Mouse (Mus musculus) macrophage (primary cell): Measurements from ENCODE around the gene Atn1. TPM values are rescaled to one million over a fixed set of nuclear protein-coding genes. Genes with fewer than 3 reads are reported as not detected.
A peak's percentile ranks its signal among the peaks of the same experiment; 100 is the strongest.
"Not testable (repeated sequence)": the region's sequence is repeated elsewhere in the genome, so short reads cannot be mapped to it uniquely, and the experiment has no call there.

Experiments
- H3K27ac ChIP-seq: fragments of 350-480 bp; formaldehyde crosslinking; 2 replicates; pipeline ENCODE4 v1.9.0; 2021
- H3K36me3 ChIP-seq: fragments of 350-480 bp; formaldehyde crosslinking; 2 replicates; pipeline ENCODE4 v1.9.0; 2021; ENCODE audit errors: inconsistent target
- H3K4me3 ChIP-seq: fragments of 350-480 bp; formaldehyde crosslinking; 2 replicates; pipeline ENCODE4 v1.9.0; 2021; ENCODE audit errors: inconsistent target
- H3K79me2 ChIP-seq: fragments of 350-480 bp; formaldehyde crosslinking; 2 replicates; pipeline ENCODE4 v1.9.0; 2021; ENCODE audit errors: inconsistent target
- WGBS: methylation state at CpG from one replicate; pipeline ENCODE4 v1.1.7; 2026; ENCODE audit warnings: inconsistent platforms; ENCODE audit not compliant: missing documents; 5-methylcytosine and 5-hydroxymethylcytosine counted together
- polyA plus RNA-seq: library from polyadenylated mRNA; stranded (reverse); fragments of 250-400 nt; gene quantifications from 3 replicates; pipeline ENCODE4 v1.2.4, GENCODE M21; 2018; ENCODE audit warnings: inconsistent platforms
- total RNA-seq, 78 experiments: library from RNA; depleted of rRNA; stranded (reverse); fragments of 250-400 nt; gene quantifications; 1 replicate in 9 of 78; 2 replicates in 24 of 78; 3 replicates in 43 of 78; 4 replicates in 2 of 78; pipeline ENCODE4 v1.2.4; 2018; ENCODE audit warnings: inconsistent platforms in 56 of 78

Atn1 gene
- total RNA-seq (2018; cell fraction: chromatin; rRNA removed): 10 to 100 TPM in 25 of 26 experiments, 1 to 10 TPM in 1; 6.9 to 45.0 (median 27.8) TPM
- total RNA-seq (2018; cell fraction: cytosol; rRNA removed): 10 to 100 TPM; 20.9 to 33.9 (median 27.3) TPM
- 10 to 100 TPM; 13.0 to 48.5 (median 23.3) TPM for total RNA-seq (2018; cell fraction: nucleus; rRNA removed)
- 17.0 to 35.6 TPM (median 21.7 TPM) in 3 replicates for polyA plus RNA-seq

- Histone ChIP-seq H3K79me2 (peaks cover 48% of the 10 kb centered on the region; the same call in 1 of the 2 replicates), H3K4me3 (peak within 1 kb of the TSS; percentile 44), H3K27ac (no peak within 1 kb of the TSS), H3K36me3 (no peaks in the 10 kb centered on the region)
- 2% methylated on average over 54 of the region's 100 CpGs for WGBS
These were observed at the start of gene Atn1, which contains the start of gene Gm45234 for GRCm38 (mm10) chr6:124755831-124756595. Gene Atn1 (minus strand): TSS chr6:124756524. Gene Gm45234 (minus strand): TSS chr6:124756021.

GRCm38 (mm10) chr6:124805341-124806321 is 49.3 kb upstream of the Atn1 start:
- Histone ChIP-seq H3K4me3 (peak overlapping the region; percentile 44), H3K79me2 (peaks cover 22% of the 10 kb centered on the region), H3K36me3 (no peaks in the 10 kb centered on the region; the same call in 1 of the 2 replicates), H3K27ac (peak overlapping the region; percentile 95)
- WGBS: under 1% methylated on average over 33 of the region's 34 CpGs

- H3K79me2 ChIP-seq: peaks cover 9% of the 10 kb centered on the region; the same call in 1 of the 2 replicates
- no peaks in the 10 kb centered on the region for H3K36me3 ChIP-seq
- WGBS: 90% methylated on average over 3 of the region's 3 CpGs
- H3K27ac ChIP-seq: peak overlapping the region; percentile 95
- peak overlapping the region; percentile 44 for H3K4me3 ChIP-seq
These were observed 48.0 kb upstream of the Atn1 start for GRCm38 (mm10) chr6:124804341-124804740.

- H3K36me3 ChIP-seq, H3K79me2 ChIP-seq, H3K4me3 ChIP-seq, H3K27ac ChIP-seq: not testable (repeated sequence)
- 96% methylated on average over 4 of the region's 4 CpGs for WGBS
These were observed 47.4 kb upstream of the Atn1 start for GRCm38 (mm10) chr6:124803691-124804090.

- WGBS: 97% methylated on average over 3 of the region's 3 CpGs
- peaks cover 4% of the 10 kb centered on the region; the same call in 1 of the 2 replicates for H3K79me2 ChIP-seq
- H3K4me3 ChIP-seq: no peak overlapping the region
- no peak overlapping the region for H3K27ac ChIP-seq
- no peaks in the 10 kb centered on the region for H3K36me3 ChIP-seq
These were observed 46.7 kb upstream of the Atn1 start for GRCm38 (mm10) chr6:124803061-124803460.

- not testable (repeated sequence) for H3K36me3 ChIP-seq, H3K27ac ChIP-seq, H3K79me2 ChIP-seq, H3K4me3 ChIP-seq
- WGBS: 58% methylated on average over 4 of the region's 9 CpGs
These were observed 46.1 kb upstream of the Atn1 start for GRCm38 (mm10) chr6:124802400-124802799.

GRCm38 (mm10) chr6:124796200-124796599 is 39.9 kb upstream of the Atn1 start:
- Histone ChIP-seq H3K79me2 (no peaks in the 10 kb centered on the region), H3K36me3 (no peaks in the 10 kb centered on the region), H3K4me3 (no peak overlapping the region), H3K27ac (no peak overlapping the region)
- 90% methylated on average over 2 of the region's 2 CpGs for WGBS

- Histone ChIP-seq H3K4me3 (no peak overlapping the region), H3K27ac (no peak overlapping the region), H3K36me3 (no peaks in the 10 kb centered on the region), H3K79me2 (no peaks in the 10 kb centered on the region)
- WGBS: 94% methylated on average over 4 of the region's 4 CpGs
These were observed 39.5 kb upstream of the Atn1 start for GRCm38 (mm10) chr6:124795781-124796180.

- WGBS: 95% methylated on average over 3 of the region's 3 CpGs
- H3K36me3 ChIP-seq: no peaks in the 10 kb centered on the region
- no peak overlapping the region for H3K27ac ChIP-seq
- no peaks in the 10 kb centered on the region for H3K79me2 ChIP-seq
- no peak overlapping the region for H3K4me3 ChIP-seq
These were observed 35.6 kb upstream of the Atn1 start for GRCm38 (mm10) chr6:124791911-124792310.

- Histone ChIP-seq H3K79me2 (no peaks in the 10 kb centered on the region), H3K27ac (no peak overlapping the region), H3K4me3 (no peak overlapping the region), H3K36me3 (no peaks in the 10 kb centered on the region)
- 83% methylated on average over 4 of the region's 4 CpGs for WGBS
These were observed 33.8 kb upstream of the Atn1 start for GRCm38 (mm10) chr6:124790121-124790520.

GRCm38 (mm10) chr6:124789519-124789918 is 33.2 kb upstream of the Atn1 start:
- H3K27ac ChIP-seq: no peak overlapping the region
- no peaks in the 10 kb centered on the region for H3K36me3 ChIP-seq
- H3K4me3 ChIP-seq: no peak overlapping the region
- WGBS: 95% methylated on average over 4 of the region's 4 CpGs
- no peaks in the 10 kb centered on the region for H3K79me2 ChIP-seq

GRCm38 (mm10) chr6:124787722-124788121 is 31.4 kb upstream of the Atn1 start:
- H3K79me2 ChIP-seq: no peaks in the 10 kb centered on the region
- H3K36me3 ChIP-seq: no peaks in the 10 kb centered on the region
- no peak overlapping the region for H3K4me3 ChIP-seq
- no peak overlapping the region for H3K27ac ChIP-seq
- 86% methylated on average over 10 of the region's 10 CpGs for WGBS

GRCm38 (mm10) chr6:124786756-124787420 is 30.6 kb upstream of the Atn1 start:
- 40% methylated on average over 8 of the region's 8 CpGs for WGBS
- no peak overlapping the region for H3K4me3 ChIP-seq
- no peak overlapping the region for H3K27ac ChIP-seq
- no peaks in the 10 kb centered on the region for H3K36me3 ChIP-seq
- H3K79me2 ChIP-seq: no peaks in the 10 kb centered on the region

GRCm38 (mm10) chr6:124782436-124782835 is 26.1 kb upstream of the Atn1 start:
- Histone ChIP-seq H3K79me2 (no peaks in the 10 kb centered on the region), H3K36me3 (no peaks in the 10 kb centered on the region), H3K27ac (no peak overlapping the region), H3K4me3 (peak overlapping the region; percentile 23; the same call in 1 of the 2 replicates)
- 12% methylated on average over 6 of the region's 6 CpGs for WGBS
